Mouse (Mus musculus) cerebellum, postnatal 14 days (tissue): ENCODE data around the gene Clec10a.
"Not testable (repeated sequence)": the region's sequence is repeated elsewhere in the genome, so short reads cannot be mapped to it uniquely, and the experiment has no call there.

Source experiments
- DNase-seq, 2 experiments: peaks; one replicate each; pipeline ENCODE4 v3.0.0; 2021; ENCODE audit warnings: mixed read lengths in 2 of 2

Clec10a gene

GRCm38 (mm10) chr11:70155897-70156296 lies at the start of gene Clec10a:
Gene Clec10a (plus strand): TSS chr11:70156197.
- not testable (repeated sequence) for DNase-seq

GRCm38 (mm10) chr11:70107085-70107484 lies 48.9 kb upstream of the Clec10a start:
- no peak for DNase-seq

DNA sequence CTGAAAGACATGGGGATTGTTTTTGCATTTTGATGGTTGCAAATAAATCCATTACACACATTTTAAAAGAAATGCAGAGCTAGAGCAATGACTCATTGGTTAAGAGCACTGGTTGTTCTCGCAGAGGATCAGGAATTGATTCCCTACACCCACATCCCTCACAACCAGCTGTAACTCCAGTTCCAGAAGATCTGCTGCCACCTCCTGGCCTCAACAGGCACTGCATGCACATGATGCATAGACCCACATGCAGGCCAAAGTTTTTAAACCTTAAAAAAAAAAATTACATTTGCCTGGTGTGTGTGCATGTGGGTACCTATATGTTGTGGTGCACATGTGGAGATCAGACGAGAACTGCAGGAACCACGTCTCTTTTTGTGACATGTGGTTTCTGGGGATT lies 45.9 kb upstream of the Clec10a start:
- DNase-seq = peak; percentile 34 to 60

GRCm38 (mm10) chr11:70114562-70114961 lies 41.4 kb upstream of the Clec10a start:
- no peak for DNase-seq

- no peak for DNase-seq
Observed at GRCm38 (mm10) chr11:70115901-70116300, 40.1 kb upstream of the Clec10a start.

DNA sequence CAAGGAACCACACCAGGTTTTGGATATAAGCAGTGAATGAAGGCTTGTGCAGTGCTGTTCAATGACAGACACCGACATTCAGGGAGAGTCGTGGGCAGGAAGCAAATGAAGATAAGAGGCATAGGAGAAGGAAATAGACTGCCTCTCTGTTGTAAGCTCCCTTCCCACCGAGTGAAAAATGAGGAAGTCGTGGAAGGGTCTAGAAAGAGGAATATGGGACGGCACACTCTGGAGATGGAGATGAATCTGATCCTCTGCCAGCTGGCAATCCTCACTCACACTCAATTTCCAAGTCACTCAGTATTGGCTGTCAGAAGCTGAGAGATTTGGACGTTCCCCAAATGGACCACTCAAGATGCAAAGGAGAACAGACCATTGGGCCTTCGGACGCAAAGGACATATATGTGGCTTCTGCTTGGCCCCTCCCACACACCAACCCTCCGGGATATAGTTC lies 26.0 kb upstream of the Clec10a start, which contains the start of gene Mgl2:
Gene Mgl2, plus strand, starts transcription at position 404 of the 454 bp plus-strand sequence.
- peak; percentile 31 to 46 for DNase-seq

DNA sequence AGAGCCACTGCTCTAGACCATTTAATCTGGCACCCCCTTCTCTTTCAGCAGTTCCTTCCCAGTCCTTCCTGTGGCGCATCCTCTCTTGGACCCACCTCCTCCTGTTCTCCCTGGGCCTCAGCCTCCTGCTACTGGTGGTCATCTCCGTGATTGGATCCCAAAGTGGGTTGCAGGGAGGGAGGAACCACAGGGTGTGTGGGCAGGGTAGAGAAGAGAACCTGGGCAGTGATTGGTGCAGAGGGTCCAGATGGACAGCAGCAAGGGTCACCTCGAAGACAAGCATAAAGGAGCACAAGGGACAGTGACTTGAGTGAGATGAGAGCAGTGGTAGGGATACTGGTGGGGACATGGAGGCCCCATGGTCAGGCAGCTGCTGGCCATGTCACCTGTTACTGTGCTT lies 21.0 kb upstream of the Clec10a start:
- DNase-seq = not testable (repeated sequence)

DNA sequence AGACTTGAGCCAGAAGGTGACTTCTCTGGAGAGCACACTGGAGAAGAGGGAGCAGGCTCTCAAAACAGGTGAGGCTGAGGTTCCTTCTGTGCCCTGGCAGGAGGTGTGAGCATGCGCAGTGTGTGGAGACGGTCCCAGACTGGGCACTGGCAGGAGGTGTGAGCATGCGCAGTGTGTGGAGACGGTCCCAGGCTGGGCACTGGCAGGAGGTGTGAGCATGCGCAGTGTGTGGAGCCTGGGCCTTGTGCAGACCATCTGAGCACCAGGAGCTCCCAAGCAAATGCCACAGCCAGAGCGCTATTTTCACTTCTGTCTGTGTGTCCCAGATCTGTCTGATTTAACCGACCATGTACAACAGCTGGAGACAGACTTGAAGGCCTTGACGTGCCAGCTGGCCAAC lies 20.1 kb upstream of the Clec10a start:
- DNase-seq = peak; percentile 34 to 35

DNA sequence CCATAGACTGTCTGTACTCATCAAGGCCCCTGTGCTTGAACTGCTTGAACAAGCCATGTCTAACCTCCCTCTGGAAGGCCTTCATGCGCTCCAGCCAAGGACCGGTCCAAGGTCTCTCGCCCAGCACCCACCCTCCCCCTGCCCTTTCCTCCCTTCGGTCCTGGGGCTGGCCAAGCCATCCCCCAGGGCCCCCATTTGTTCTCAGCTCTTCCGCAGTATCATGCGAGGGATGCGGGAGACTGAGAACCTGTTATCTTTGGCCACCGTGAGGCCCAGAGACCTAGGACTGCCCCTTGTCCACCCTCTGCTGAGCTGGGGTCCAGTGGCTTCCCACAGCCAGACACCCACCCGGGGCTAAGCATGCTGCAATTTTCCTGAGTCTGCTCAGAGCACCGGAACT lies 16.8 kb upstream of the Clec10a start:
- DNase-seq = no peak

DNA sequence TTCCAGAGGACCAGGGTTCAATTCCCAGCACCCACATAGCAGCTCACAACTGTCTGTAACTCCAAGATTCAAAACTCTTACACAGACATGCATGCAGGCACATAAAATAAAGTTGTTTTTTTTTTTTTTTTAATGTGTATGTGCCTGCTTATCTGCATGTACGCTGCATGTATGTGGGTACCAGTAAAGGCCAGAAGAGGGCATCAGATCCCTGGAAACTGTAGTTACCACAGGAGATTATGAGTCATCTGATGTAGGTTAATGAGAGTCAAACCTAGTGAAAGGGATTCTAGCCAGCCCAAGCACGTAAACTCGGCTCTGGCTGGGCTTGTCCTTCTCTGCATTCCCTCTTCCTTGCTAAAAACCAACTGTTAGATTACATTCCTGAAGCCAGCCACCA lies 4.9 kb upstream of the Clec10a start:
- DNase-seq = peak in 1 of 2 experiments; percentile 36

DNA sequence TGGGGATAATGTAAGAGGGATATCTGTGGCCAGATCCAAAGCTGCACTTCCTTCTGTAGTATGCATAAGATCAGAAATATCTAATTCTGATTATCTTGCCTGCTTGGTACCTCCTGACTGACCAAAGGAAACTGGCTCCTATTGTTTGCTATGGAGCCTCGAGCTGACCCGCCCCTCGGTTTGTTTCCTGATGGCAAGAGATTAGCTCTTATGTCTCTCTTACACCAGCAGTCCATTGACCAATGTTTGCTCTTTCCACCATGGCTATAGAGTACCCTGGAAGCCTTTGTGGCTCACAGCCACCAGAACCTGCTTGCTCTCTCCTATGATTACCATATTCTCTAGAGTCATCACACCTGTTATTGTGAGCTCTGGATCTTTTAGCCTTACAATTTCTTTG lies 6.3 kb downstream of the Clec10a start:
- DNase-seq = no peak

- peak in 1 of 2 experiments; percentile 26 for DNase-seq
Observed at GRCm38 (mm10) chr11:70165972-70166921, 10.2 kb downstream of the Clec10a start.

GRCm38 (mm10) chr11:70168136-70168535 lies 12.1 kb downstream of the Clec10a start:
- no peak for DNase-seq

DNA sequence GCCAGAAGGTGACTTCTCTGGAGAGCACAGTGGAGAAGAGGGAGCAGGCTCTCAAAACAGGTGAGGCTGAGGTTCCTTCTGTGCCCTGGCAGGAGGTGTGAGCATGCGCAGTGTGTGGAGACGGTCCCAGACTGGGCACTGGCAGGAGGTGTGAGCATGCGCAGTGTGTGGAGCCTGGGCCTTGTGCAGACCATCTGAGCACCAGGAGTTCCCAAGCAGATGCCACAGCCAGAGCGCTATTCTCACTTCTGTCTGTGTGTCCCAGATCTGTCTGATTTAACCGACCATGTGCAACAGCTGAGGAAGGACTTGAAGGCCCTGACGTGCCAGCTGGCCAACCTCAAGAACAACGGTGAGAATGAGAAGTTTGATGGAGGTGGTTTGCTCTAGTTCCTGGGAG lies 13.5 kb downstream of the Clec10a start:
- peak; percentile 45 to 52 for DNase-seq

- DNase-seq = peak; percentile 82 to 85
Observed at GRCm38 (mm10) chr11:70170291-70170690, 14.3 kb downstream of the Clec10a start.

DNA sequence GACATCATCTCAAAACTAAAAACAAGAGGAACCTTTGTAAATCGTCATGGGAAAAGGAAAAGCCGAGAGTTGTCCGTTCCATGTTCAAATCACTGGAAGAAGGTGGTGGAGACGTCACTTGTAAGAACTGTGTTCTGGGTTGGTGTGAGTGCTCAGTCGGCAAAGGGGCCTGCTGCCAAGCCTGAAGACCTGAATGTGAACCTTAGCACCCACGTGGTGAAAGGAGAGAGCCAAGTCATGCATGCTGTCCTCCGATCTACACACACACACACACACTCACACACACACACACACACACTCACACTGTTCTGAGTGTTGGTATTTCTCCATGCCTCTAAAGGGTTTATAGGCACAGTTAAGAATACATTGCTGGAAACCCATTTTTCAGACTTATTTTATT lies 15.2 kb downstream of the Clec10a start:
- peak; percentile 23 to 38 for DNase-seq

GRCm38 (mm10) chr11:70171847-70172246 lies 15.8 kb downstream of the Clec10a start:
- peak; percentile 42 to 52 for DNase-seq

- DNase-seq = peak; percentile 19 to 61
Observed at GRCm38 (mm10) chr11:70172298-70172697, 16.3 kb downstream of the Clec10a start.

DNA sequence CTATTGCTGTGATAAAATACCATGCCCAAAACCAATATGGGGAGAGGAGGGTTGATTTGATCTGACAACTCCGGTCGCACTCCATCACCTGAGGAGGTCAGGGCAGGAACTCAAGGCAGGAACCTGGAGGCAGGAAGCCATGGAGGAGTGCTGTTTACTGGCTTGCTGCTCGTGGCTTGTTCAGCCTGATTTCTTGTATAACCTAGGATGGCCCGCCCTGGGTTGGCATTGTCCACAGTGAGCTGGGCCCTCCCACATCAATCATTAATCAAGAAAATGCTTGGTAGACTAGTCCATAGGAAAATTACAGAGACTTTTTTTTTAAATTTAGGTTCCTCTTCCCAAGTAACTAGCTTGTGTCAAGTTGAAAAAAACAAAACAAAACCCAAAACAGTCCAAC lies 18.5 kb downstream of the Clec10a start:
- DNase-seq = no peak

DNA sequence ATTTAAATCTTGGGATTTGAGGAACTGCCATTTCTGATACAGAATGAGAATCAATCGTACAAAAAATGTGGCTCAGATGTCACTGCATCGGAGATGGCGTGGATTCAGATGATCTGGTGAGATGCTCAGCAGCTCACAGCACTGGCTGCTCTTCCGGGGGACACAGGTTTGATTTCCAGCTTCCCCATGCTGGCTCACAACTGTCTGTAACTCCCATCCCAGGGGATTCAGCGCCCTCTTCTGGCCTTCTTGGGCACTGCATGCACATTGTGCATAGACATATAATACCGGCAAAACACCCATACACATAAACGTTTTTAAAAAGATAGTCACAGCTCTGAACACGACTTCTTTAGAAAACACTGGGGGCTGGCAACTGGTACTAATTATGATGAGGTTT lies 21.6 kb downstream of the Clec10a start:
- peak; percentile 30 to 72 for DNase-seq

- peak; percentile 46 to 50 for DNase-seq
Observed at GRCm38 (mm10) chr11:70178311-70178710, 22.3 kb downstream of the Clec10a start.

DNA sequence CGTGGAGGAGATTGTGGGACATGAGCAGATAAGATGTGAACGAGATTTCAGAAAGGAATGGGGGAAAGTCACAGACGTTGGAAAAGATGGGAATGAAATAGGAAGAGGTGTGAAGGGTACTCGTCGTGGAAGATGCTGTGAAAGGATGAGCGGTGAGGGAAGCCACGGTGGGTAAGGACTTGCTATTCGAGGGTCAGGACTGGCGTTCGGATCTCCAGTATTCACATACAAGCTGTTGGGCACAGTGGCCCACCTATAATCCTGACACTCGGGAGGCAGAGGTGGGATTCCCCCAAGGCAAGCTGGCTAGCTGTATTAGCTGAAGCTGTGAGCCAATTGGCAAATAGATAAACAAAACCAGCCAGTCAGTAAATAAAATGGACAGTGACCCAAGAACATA lies 22.8 kb downstream of the Clec10a start:
- DNase-seq = peak in 1 of 2 experiments; percentile 10

- peak; percentile 54 to 69 for DNase-seq
Observed at GRCm38 (mm10) chr11:70179401-70179800, 23.4 kb downstream of the Clec10a start.

DNA sequence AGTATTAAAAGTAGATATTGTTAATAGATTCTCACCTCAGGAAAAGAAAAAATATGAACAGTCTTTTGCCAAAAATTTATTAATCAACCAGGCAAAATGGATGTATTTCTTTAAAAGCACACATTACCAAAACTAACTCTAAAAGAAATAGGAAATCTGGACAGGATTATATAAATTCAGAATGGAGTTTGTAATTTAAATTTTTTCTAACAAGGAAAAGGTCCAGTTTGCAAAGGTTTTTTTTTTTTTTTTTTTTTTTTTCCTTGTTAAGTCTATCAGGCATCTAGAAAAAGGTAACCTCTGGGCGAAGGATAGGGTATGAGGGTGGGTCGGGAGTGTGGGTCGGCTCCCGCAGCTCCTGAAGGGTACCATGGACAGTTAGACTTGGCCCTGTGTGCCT lies 24.5 kb downstream of the Clec10a start:
- DNase-seq = no peak
